Mouse (Mus musculus) liver, embryonic 11.5 days (tissue): ENCODE data around the gene Chrm5. TPM values are rescaled to one million over a fixed set of nuclear protein-coding genes. Genes with fewer than 3 reads are reported as not detected.
"Not testable (repeated sequence)": the region's sequence is repeated elsewhere in the genome, so short reads cannot be mapped to it uniquely, and the experiment has no call there.

ENCODE experiments used
- ATAC-seq: fragments of 200-750 bp; cut with Nextera tagmentation; replicated peaks from 2 replicates; pipeline ENCODE4 v1.8.0; 2017; ENCODE audit warnings: moderate number of reproducible peaks, mild to moderate bottlenecking, moderate TSS enrichment, moderate library complexity; ENCODE audit not compliant: low FRiP score
- DNase-seq: peaks from one replicate; pipeline ENCODE4 v3.0.0-alpha.2; 2017; ENCODE audit warnings: low spot score
- H3K27ac ChIP-seq: fragments of 300-500 bp; sonication (generic); 2 replicates; pipeline ENCODE4 v1.5.1; 2014; ENCODE audit warnings: mild to moderate bottlenecking, low read depth, low read length, control low read depth
- H3K27me3 ChIP-seq: fragments of 300-500 bp; sonication (generic); replicated peaks from 2 replicates; pipeline ENCODE4 v1.6.1; 2014; ENCODE audit warnings: low read length, mixed read lengths; ENCODE audit not compliant: control insufficient read depth, insufficient read depth
- H3K36me3 ChIP-seq: fragments of 300-500 bp; sonication (generic); 2 replicates; pipeline ENCODE4 v1.6.1; 2014; ENCODE audit warnings: mild to moderate bottlenecking, low read length, moderate library complexity, mixed read lengths; ENCODE audit not compliant: control insufficient read depth, insufficient read depth
- H3K4me1 ChIP-seq: fragments of 300-500 bp; sonication (generic); replicated peaks from 2 replicates; pipeline ENCODE4 v1.6.1; 2014; ENCODE audit warnings: low read length, mixed read lengths; ENCODE audit not compliant: control insufficient read depth, insufficient read depth
- H3K4me2 ChIP-seq: fragments of 300-500 bp; sonication (generic); 2 replicates; pipeline ENCODE4 v1.6.1; 2014; ENCODE audit warnings: mild to moderate bottlenecking, control low read depth, moderate library complexity
- H3K4me3 ChIP-seq: fragments of 300-500 bp; sonication (generic); 2 replicates; pipeline ENCODE4 v1.5.1; 2014; ENCODE audit warnings: low read depth, low read length, control low read depth
- H3K9ac ChIP-seq: fragments of 300-500 bp; sonication (generic); 2 replicates; pipeline ENCODE4 v1.6.1; 2014; ENCODE audit warnings: low read depth, low read length, control low read depth
- H3K9me3 ChIP-seq: fragments of 300-500 bp; sonication (generic); 2 replicates; pipeline ENCODE4 v1.6.1; 2016; ENCODE audit warnings: low read length, inconsistent platforms, mixed read lengths; ENCODE audit not compliant: control insufficient read depth
- WGBS: fragments of 180-500 bp; shearing (Covaris S2); extraction: QIAGEN DNeasy Blood & Tissue Kit; methylation state at CpG from one replicate; pipeline ENCODE4 v1.1.7; 2014; 5-methylcytosine and 5-hydroxymethylcytosine counted together
- polyA plus RNA-seq: library from polyadenylated mRNA; unstranded; fragments of >200 nt; fragmentation: Nextera tagmentation; extraction: Ambion mirVana; gene quantifications from 2 replicates; pipeline ENCODE4 v1.2.1, GENCODE M21; 2014

Gene Chrm5
- polyA plus RNA-seq, 1 experiment from 2014 or later = not detected

- Histone ChIP-seq H3K9ac (no peak overlapping the region), H3K27me3 (no peaks in the 10 kb centered on the region), H3K4me1 (no peaks in the 10 kb centered on the region), H3K4me3 (no peak overlapping the region), H3K27ac (no peak overlapping the region), H3K4me2 (no peak overlapping the region), H3K36me3 (peaks cover 8% of the 10 kb centered on the region; the same call in 1 of the 2 replicates), H3K9me3 (no peaks in the 10 kb centered on the region)
- 79% methylated on average over 5 of the region's 5 CpGs for WGBS
- DNase-seq (no peak), ATAC-seq (no peak)
Observed at GRCm38 (mm10) chr2:112470961-112471381, 9.6 kb downstream of the Chrm5 start.

- no peak overlapping the region for H3K4me3 ChIP-seq
- H3K9me3 ChIP-seq = no peaks in the 10 kb centered on the region
- H3K36me3 ChIP-seq = peaks cover 11% of the 10 kb centered on the region; the same call in 1 of the 2 replicates
- H3K9ac ChIP-seq = no peak overlapping the region
- no peak for ATAC-seq
- no peaks in the 10 kb centered on the region for H3K4me1 ChIP-seq
- no peaks in the 10 kb centered on the region for H3K27me3 ChIP-seq
- H3K27ac ChIP-seq = no peak overlapping the region
- no peak for DNase-seq
- no peak overlapping the region for H3K4me2 ChIP-seq
Observed at GRCm38 (mm10) chr2:112469542-112469941, 11.0 kb downstream of the Chrm5 start.

DNA sequence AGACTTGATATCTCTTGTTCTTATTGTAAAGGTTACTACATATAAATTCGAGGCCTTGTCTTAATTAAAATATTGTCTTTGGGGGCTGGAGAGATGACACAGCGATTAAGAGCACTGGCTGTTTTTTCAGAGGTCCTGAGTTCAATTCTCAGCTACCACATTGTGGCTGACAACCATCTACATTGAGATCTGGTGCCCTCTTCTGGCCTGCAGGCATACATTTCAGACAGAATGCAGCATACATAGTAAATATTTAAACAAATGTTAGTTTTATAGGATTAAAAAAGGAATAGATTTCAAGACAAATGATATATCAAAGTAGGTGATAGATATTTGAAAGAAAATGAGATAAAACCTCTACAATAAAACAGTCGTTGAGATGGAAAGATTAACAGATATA lies 20.0 kb downstream of the Chrm5 start:
- H3K4me1 ChIP-seq = no peaks in the 10 kb centered on the region; the same call in 1 of the 2 replicates
- DNase-seq (no peak), ATAC-seq (no peak)
- no peak overlapping the region for H3K4me2 ChIP-seq
- no peaks in the 10 kb centered on the region for H3K9me3 ChIP-seq
- H3K27me3 ChIP-seq = no peaks in the 10 kb centered on the region
- H3K36me3 ChIP-seq = peaks cover 12% of the 10 kb centered on the region
- H3K9ac ChIP-seq = no peak overlapping the region
- no peak overlapping the region for H3K27ac ChIP-seq
- H3K4me3 ChIP-seq = no peak overlapping the region
- WGBS = 88% methylated on average over 3 of the region's 3 CpGs

DNA sequence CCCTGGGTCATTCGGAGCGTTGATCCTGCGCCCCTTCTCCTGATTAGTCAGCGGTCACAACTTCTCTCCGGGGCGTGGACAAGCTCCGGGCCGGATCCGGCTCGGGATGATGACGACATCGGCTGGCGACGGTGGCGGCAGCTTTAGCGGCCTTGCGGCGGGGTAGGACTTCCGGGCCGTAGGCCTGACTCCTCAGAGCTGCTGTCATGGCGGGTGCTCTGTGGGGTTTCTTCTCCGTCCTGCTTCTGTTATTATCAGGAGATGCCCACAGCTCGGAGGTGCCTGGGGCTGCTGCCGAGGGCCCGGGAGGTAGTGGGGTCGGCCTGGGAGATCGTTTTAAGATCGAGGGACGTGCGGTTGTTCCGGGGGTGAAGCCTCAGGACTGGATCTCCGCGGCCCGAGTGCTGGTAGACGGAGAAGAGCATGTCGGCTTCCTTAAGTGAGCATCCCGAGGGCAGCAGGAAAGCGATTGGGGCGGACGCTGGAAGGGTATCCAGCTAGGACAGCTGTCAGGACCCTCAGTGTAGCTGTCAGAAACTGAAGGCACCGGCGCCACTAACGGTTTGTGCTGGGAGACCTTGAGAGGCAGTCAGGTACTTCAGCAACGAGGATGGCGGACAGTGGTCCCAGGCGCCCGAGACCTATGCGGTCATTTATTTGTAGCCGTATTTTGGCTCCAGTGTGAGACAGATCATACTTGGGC lies 25.6 kb downstream of the Chrm5 start, which contains the start of gene Emc7:
Emc7 (plus strand) TSS at position 136 of the 703 bp plus-strand sequence.
- H3K9ac ChIP-seq = peak within 1 kb of the TSS; percentile 89
- peak; percentile 98 for DNase-seq
- ATAC-seq = peak; percentile 96
- WGBS = under 1% methylated on average over 49 of the region's 49 CpGs
- peak within 1 kb of the TSS; percentile 77 for H3K4me2 ChIP-seq
- H3K27me3 ChIP-seq = no peaks in the 10 kb centered on the region
- peaks cover 2% of the 10 kb centered on the region for H3K36me3 ChIP-seq
- peak within 1 kb of the TSS; percentile 71 for H3K27ac ChIP-seq
- peak within 1 kb of the TSS; percentile 74 for H3K4me3 ChIP-seq
- no peaks in the 10 kb centered on the region; the same call in 1 of the 2 replicates for H3K4me1 ChIP-seq
- no peaks in the 10 kb centered on the region for H3K9me3 ChIP-seq

DNA sequence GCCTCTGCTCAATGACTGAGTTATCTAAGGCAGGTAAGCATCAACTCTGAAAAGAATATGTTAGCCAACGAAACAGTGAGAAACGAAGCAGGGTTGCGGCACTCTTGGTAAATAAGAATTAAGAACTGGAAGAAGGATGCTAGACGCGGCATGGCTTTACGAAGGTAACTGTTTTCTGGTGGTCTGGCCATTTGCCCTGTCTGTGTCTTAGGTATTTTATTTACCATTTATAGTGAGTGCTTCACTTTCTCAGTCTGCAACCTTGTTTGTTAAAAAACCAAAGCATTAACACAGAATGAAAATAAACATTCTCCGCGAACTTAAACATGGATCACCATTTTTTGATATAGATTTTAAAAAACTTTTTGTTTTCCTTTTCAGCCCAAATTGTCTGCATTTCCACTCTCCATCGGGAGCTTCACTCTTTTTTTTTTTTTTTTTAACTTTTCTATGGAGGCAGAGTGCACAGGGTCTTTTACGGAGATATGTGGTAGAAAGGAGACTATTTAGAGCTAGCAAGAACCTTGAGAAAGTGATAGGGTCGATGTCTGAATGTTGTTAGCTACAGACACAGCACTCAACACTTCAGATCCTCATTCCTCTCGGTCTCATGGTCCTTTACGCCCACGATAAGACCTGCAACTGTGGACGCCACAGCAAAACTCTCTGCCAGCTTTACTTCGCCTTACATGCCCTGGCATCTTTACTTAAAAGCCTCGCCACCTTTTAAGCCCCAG lies 26.3 kb downstream of the Chrm5 start:
- Histone ChIP-seq H3K9me3 (no peaks in the 10 kb centered on the region), H3K36me3 (no peaks in the 10 kb centered on the region), H3K27ac (peak overlapping the region; percentile 71), H3K4me2 (peak overlapping the region; percentile 77), H3K9ac (peak overlapping the region; percentile 89), H3K4me1 (no peaks in the 10 kb centered on the region; the same call in 1 of the 2 replicates), H3K27me3 (no peaks in the 10 kb centered on the region), H3K4me3 (peak overlapping the region; percentile 74)
- ATAC-seq (peak; percentile 55; the same call in 1 of the 2 replicates), DNase-seq (no peak)
- 31% methylated on average over 17 of the region's 17 CpGs for WGBS

DNA sequence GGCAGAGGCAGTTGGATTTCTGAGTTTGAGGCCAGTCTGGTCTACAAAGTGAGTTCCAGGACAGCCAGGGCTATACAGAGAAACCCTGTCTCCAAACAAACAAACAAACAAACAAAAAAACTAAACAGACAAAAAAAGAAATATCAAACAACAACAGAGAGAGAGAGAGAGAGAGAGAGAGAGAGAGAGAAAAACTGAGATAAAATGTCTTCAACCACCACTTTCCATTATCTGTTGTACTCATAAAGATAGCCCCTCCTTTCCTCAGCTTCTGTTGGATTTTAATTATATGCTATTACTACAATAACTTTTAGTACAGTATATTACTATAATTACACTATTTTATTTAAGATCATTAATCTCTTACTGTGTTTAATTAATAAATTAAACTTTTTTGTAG lies 28.1 kb downstream of the Chrm5 start:
- H3K9me3 ChIP-seq, H3K36me3 ChIP-seq, H3K9ac ChIP-seq, ATAC-seq, H3K4me3 ChIP-seq, DNase-seq, H3K4me1 ChIP-seq, H3K27ac ChIP-seq, H3K27me3 ChIP-seq, H3K4me2 ChIP-seq: not testable (repeated sequence)

GRCm38 (mm10) chr2:112449597-112450296 lies 30.8 kb downstream of the Chrm5 start:
- no peak for DNase-seq
- Histone ChIP-seq H3K4me2 (no peak overlapping the region), H3K27ac (no peak overlapping the region), H3K9ac (no peak overlapping the region), H3K9me3 (no peaks in the 10 kb centered on the region), H3K27me3 (no peaks in the 10 kb centered on the region), H3K36me3 (no peaks in the 10 kb centered on the region), H3K4me1 (no peaks in the 10 kb centered on the region; the same call in 1 of the 2 replicates), H3K4me3 (no peak overlapping the region)
- ATAC-seq = no peak; the same call in 1 of the 2 replicates
- 37% methylated on average over 4 of the region's 4 CpGs for WGBS

GRCm38 (mm10) chr2:112448510-112449059 lies 32.0 kb downstream of the Chrm5 start:
- Histone ChIP-seq H3K27me3 (no peaks in the 10 kb centered on the region), H3K36me3 (no peaks in the 10 kb centered on the region), H3K9ac (no peak overlapping the region), H3K27ac (no peak overlapping the region), H3K4me1 (no peaks in the 10 kb centered on the region), H3K4me3 (no peak overlapping the region), H3K4me2 (no peak overlapping the region), H3K9me3 (no peaks in the 10 kb centered on the region)
- ATAC-seq (no peak), DNase-seq (no peak)
